Mouse (Mus musculus): ENCODE results near the gene Olfr598. TPM values are rescaled to one million over a fixed set of nuclear protein-coding genes. Genes with fewer than 3 reads are reported as not detected.

Gene Olfr598
- not detected for polyA plus RNA-seq (2012; fragmentation: generic; extraction: Trizol)

GRCm38 (mm10) chr7:103323268-103323667 is at the start of gene Olfr598:
Olfr598 (plus strand) TSS chr7:103323568.

GRCm38 (mm10) chr7:103305348-103305747 is 18.0 kb upstream of the Olfr598 start, which contains the start of gene Olfr596:
Olfr596 (plus strand) TSS chr7:103305648.

GRCm38 (mm10) chr7:103316015-103316414 is 7.4 kb upstream of the Olfr598 start, which contains the start of gene Olfr597:
Olfr597 (plus strand) TSS chr7:103316315.

DNA sequence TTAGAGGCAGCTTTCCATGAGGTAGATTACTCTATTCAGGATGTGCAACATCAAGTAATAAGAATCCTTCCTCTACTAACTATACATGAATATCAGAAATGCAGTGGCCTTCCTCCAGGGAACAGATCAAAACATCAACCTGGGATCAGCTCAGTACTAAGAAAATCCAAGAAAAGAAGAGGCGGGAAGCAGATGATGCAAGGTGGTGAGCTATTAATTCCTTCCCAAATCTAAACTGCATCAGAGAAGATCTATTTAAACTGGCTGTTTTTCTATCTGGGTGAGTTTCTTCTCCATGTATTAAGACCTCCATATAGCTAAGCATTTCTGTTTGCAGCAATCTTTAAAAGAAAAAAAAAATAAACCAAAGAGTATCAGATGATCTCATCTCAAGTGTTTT is 12.2 kb downstream of the Olfr598 start, which contains the start of gene Olfr599:
TSS of gene Olfr599 (plus strand) at position 301 of the 400 bp plus-strand sequence.

GRCm38 (mm10) chr7:103349569-103349968 is 26.2 kb downstream of the Olfr598 start, which contains the start of gene Olfr600:
Olfr600 (minus strand) TSS chr7:103349669.

GRCm38 (mm10) chr7:103362555-103362954 is 39.2 kb downstream of the Olfr598 start, which contains the start of gene Olfr601:
Olfr601 (minus strand) TSS chr7:103362655.

Other genes starting within 250 kb of the Olfr598 start
- gene Olfr584, start 241.7 kb upstream of the Olfr598 start, polyA plus RNA-seq (2012; fragmentation: generic; extraction: Trizol), result not detected
- gene Olfr585, start 225.8 kb upstream of the Olfr598 start, polyA plus RNA-seq (2012; fragmentation: generic; extraction: Trizol), result not detected
- gene Olfr586, start 197.9 kb upstream of the Olfr598 start, polyA plus RNA-seq (2012; fragmentation: generic; extraction: Trizol), result not detected
- gene Olfr588-ps1, start 182.7 kb upstream of the Olfr598 start, polyA plus RNA-seq (2012; fragmentation: generic; extraction: Trizol), result not detected
- not detected for gene Olfr589, start 167.2 kb upstream of the Olfr598 start, polyA plus RNA-seq (2012; fragmentation: generic; extraction: Trizol)
- not detected for gene Olfr591, start 145.2 kb upstream of the Olfr598 start, polyA plus RNA-seq (2012; fragmentation: generic; extraction: Trizol)
- gene Olfr592, start 138.8 kb upstream of the Olfr598 start, polyA plus RNA-seq (2012; fragmentation: generic; extraction: Trizol), result not detected
- not detected for gene Olfr593, start 111.7 kb upstream of the Olfr598 start, polyA plus RNA-seq (2012; fragmentation: generic; extraction: Trizol)
- gene Olfr594, start 106.6 kb upstream of the Olfr598 start, polyA plus RNA-seq (2012; fragmentation: generic; extraction: Trizol), result not detected
- gene Usp17ld, start 71.1 kb upstream of the Olfr598 start, polyA plus RNA-seq (2012; fragmentation: generic; extraction: Trizol), result not detected
- not detected for gene Olfr596, start 17.9 kb upstream of the Olfr598 start, polyA plus RNA-seq (2012; fragmentation: generic; extraction: Trizol)
- not detected for gene Olfr597, start 7.3 kb upstream of the Olfr598 start, polyA plus RNA-seq (2012; fragmentation: generic; extraction: Trizol)
- not detected for gene Olfr599, start 12.3 kb downstream of the Olfr598 start, polyA plus RNA-seq (2012; fragmentation: generic; extraction: Trizol)
- gene Olfr600, start 26.1 kb downstream of the Olfr598 start, polyA plus RNA-seq (2012; fragmentation: generic; extraction: Trizol), result not detected
- gene Olfr601, start 39.1 kb downstream of the Olfr598 start, polyA plus RNA-seq (2012; fragmentation: generic; extraction: Trizol), result not detected
- not detected for gene Olfr603, start 62.6 kb downstream of the Olfr598 start, polyA plus RNA-seq (2012; fragmentation: generic; extraction: Trizol)
- gene Usp17lc, start 91.5 kb downstream of the Olfr598 start, polyA plus RNA-seq (2012; fragmentation: generic; extraction: Trizol), result not detected
- not detected for gene Olfr605, start 121.9 kb downstream of the Olfr598 start, polyA plus RNA-seq (2012; fragmentation: generic; extraction: Trizol)
- gene Olfr606, start 125.5 kb downstream of the Olfr598 start, polyA plus RNA-seq (2012; fragmentation: generic; extraction: Trizol), result not detected
- not detected for gene Olfr607, start 140.6 kb downstream of the Olfr598 start, polyA plus RNA-seq (2012; fragmentation: generic; extraction: Trizol)
- gene Olfr608, start 146.3 kb downstream of the Olfr598 start, polyA plus RNA-seq (2012; fragmentation: generic; extraction: Trizol), result not detected
- gene Olfr609, start 174.5 kb downstream of the Olfr598 start, polyA plus RNA-seq (2012; fragmentation: generic; extraction: Trizol), result not detected
- not detected for gene Olfr610, start 188.6 kb downstream of the Olfr598 start, polyA plus RNA-seq (2012; fragmentation: generic; extraction: Trizol)
- not detected for gene Olfr611, start 197.3 kb downstream of the Olfr598 start, polyA plus RNA-seq (2012; fragmentation: generic; extraction: Trizol)
- not detected for gene Olfr612, start 219.1 kb downstream of the Olfr598 start, polyA plus RNA-seq (2012; fragmentation: generic; extraction: Trizol)
- gene Olfr613, start 224.5 kb downstream of the Olfr598 start, polyA plus RNA-seq (2012; fragmentation: generic; extraction: Trizol), result not detected
- not detected for gene Olfr615, start 232.5 kb downstream of the Olfr598 start, polyA plus RNA-seq (2012; fragmentation: generic; extraction: Trizol)
- gene Olfr616, start 245.6 kb downstream of the Olfr598 start, polyA plus RNA-seq (2012; fragmentation: generic; extraction: Trizol), result not detected
- not detected for gene Olfr617, start 249.5 kb downstream of the Olfr598 start, polyA plus RNA-seq (2012; fragmentation: generic; extraction: Trizol)